Mouse (Mus musculus): ENCODE data around the gene Catsper3.

The Catsper3 gene

GRCm38 (mm10) chr13:55826796-55827678, 42.7 kb downstream of the Catsper3 start:
- CTCF ChIA-PET: no interaction called here

- CTCF ChIA-PET: no interaction called here
Measured at GRCm38 (mm10) chr13:55827679-55828140, 43.3 kb downstream of the Catsper3 start.

GRCm38 (mm10) chr13:55828141-55829017, 44.0 kb downstream of the Catsper3 start:
- CTCF ChIA-PET: no interaction called here

GRCm38 (mm10) chr13:55829018-55829655, 44.8 kb downstream of the Catsper3 start:
- CTCF ChIA-PET: no interaction called here

- CTCF ChIA-PET: no interaction called here
Measured at GRCm38 (mm10) chr13:55830081-55830832, 45.9 kb downstream of the Catsper3 start.

- CTCF ChIA-PET: no interaction called here
Measured at GRCm38 (mm10) chr13:55830833-55831721, 46.7 kb downstream of the Catsper3 start.

GRCm38 (mm10) chr13:55831722-55832160, 47.4 kb downstream of the Catsper3 start:
- CTCF ChIA-PET: no interaction called here

GRCm38 (mm10) chr13:55832602-55833001, 48.2 kb downstream of the Catsper3 start:
- CTCF ChIA-PET: no interaction called here

GRCm38 (mm10) chr13:55833921-55834320, 49.6 kb downstream of the Catsper3 start:
- CTCF ChIA-PET: no interaction called here

- CTCF ChIA-PET: no interaction called here
Measured at GRCm38 (mm10) chr13:55834667-55835066, 50.3 kb downstream of the Catsper3 start.

- CTCF ChIA-PET: no interaction called here
Measured at GRCm38 (mm10) chr13:55835548-55836097, 51.3 kb downstream of the Catsper3 start.

GRCm38 (mm10) chr13:55836142-55836625, 51.8 kb downstream of the Catsper3 start, which contains the start of gene Pitx1:
Gene Pitx1 (minus strand): TSS chr13:55836192.
- CTCF ChIA-PET: no interaction called here

- CTCF ChIA-PET: no interaction called here
Measured at GRCm38 (mm10) chr13:55836786-55837780, 52.7 kb downstream of the Catsper3 start.

- CTCF ChIA-PET: no interaction called here
Measured at GRCm38 (mm10) chr13:55840223-55840622, 55.9 kb downstream of the Catsper3 start.

- CTCF ChIA-PET: no interaction called here
Measured at GRCm38 (mm10) chr13:55843700-55844099, 59.3 kb downstream of the Catsper3 start.

GRCm38 (mm10) chr13:55847805-55848204, 63.4 kb downstream of the Catsper3 start:
- CTCF ChIA-PET: no interaction called here

- CTCF ChIA-PET: no interaction called here
Measured at GRCm38 (mm10) chr13:55848604-55849190, 64.3 kb downstream of the Catsper3 start.

GRCm38 (mm10) chr13:55850726-55851125, 66.4 kb downstream of the Catsper3 start:
- CTCF ChIA-PET: no interaction called here

Measured in spleen, embryonic (tissue).